Mouse (Mus musculus): ENCODE measurements at regions not wholly inside any gene's neighbourhood (a gene's known extent, or its start where the extent isn't known, plus 50 kb on each side); places are given as distances from the start of the nearest gene placed in this dataset.

GRCm38 (mm10) chr16:80272291-80273123 lies 928.0 kb upstream of the Ncam2 start:
- H3K36me3 ChIP-seq (ENCODE audit: control insufficient read depth, insufficient read depth, low read length) = no peaks in the 10 kb centered on the region
- no peak overlapping the region for H3K4me2 ChIP-seq (replicated peaks; ENCODE audit: low read depth, low read length, severe bottlenecking)
- H3K27ac ChIP-seq (replicated peaks; ENCODE audit: low read depth, low read length) = no peak overlapping the region
- H3K9ac ChIP-seq (ENCODE audit: low read depth, low read length, severe bottlenecking) = no peak overlapping the region
- TF ChIP-seq POLR2A (IDR thresholded peaks at IDR 0.05; ENCODE audit: borderline replicate concordance, extremely low read depth, insufficient read depth, insufficient read length) = no peak
- H3K9me3 ChIP-seq (ENCODE audit: control insufficient read depth, low read length) = no peaks in the 10 kb centered on the region
- no peaks in the 10 kb centered on the region for H3K4me1 ChIP-seq (ENCODE audit: control insufficient read depth, insufficient read depth, low read length)
- no peak for DNase-seq (ENCODE audit: low spot score)
- no peak overlapping the region for H3K4me3 ChIP-seq (replicated peaks; ENCODE audit: low read length)
- WGBS = 60% methylated on average over 5 of the region's 5 CpGs
- no peaks in the 10 kb centered on the region for H3K27me3 ChIP-seq (ENCODE audit: control insufficient read depth, insufficient read depth, low read length)
- ATAC-seq (ENCODE audit: low FRiP score, low read depth) = no peak

All from limb, embryonic 14.5 days (tissue).